Mouse (Mus musculus) ES-Bruce4 (cell line): ENCODE data around the gene Prn.
A peak's percentile ranks its signal among the peaks of the same experiment; 100 is the strongest.

Experiments
- CTCF ChIP-seq: IDR thresholded peaks from one replicate; pipeline ENCODE4 v1.8.1; 2011; ENCODE audit warnings: low read depth, low read length
- EP300 ChIP-seq: IDR thresholded peaks from 2 replicates; pipeline ENCODE4 v1.6.1; 2011; ENCODE audit warnings: low read depth, low read length; ENCODE audit not compliant: insufficient read depth
- POLR2A ChIP-seq: IDR thresholded peaks from one replicate; pipeline ENCODE4 v1.8.1; 2011; ENCODE audit warnings: low read length; ENCODE audit not compliant: insufficient read depth

DNA sequence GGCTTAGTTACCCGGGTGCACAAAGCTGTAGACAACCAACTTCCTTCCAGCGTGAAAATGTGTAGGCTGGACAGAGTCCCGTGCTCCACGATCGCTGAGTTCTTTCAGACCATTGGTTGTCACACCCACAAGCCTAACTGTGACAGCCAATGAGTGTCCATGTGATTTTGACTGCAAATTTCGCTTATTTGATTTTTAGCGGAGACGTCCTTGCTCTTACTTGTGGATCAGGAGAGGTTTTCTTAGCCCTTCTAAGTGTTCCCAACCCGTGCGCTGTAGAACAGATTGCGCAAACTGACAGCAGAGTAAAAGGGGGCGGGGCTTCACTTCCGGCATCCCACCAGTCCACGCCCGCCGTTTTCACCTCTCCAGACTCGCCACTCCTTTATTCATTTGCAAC lies 45.5 kb downstream of the Prn start:
- no peak for TF ChIP-seq CTCF
- TF ChIP-seq POLR2A = no peak
- 0 out of 2 replicates have a peak, but pooled peaks have one; percentile 51 for TF ChIP-seq EP300
